Mouse (Mus musculus) stomach, embryonic 14.5 days (tissue): ENCODE measurements at regions not wholly inside any gene's neighbourhood (a gene's known extent, or its start where the extent isn't known, plus 50 kb on each side); places are given as distances from the start of the nearest gene placed in this dataset.

Source experiments
- ATAC-seq: fragments of 200-750 bp; cut with Nextera tagmentation; 2 replicates; pipeline ENCODE4 v1.8.0; 2017; ENCODE audit warnings: low read depth, moderate TSS enrichment; ENCODE audit not compliant: insufficient number of reproducible peaks, insufficient read depth, low FRiP score
- H3K27ac ChIP-seq: fragments of 300-500 bp; sonication (generic); 2 replicates; pipeline ENCODE4 v1.5.1; 2014; ENCODE audit warnings: mild to moderate bottlenecking, low read length, moderate library complexity, mixed read lengths
- H3K27me3 ChIP-seq: fragments of 300-500 bp; sonication (generic); 2 replicates; pipeline ENCODE4 v1.6.1; 2014; ENCODE audit warnings: low read length, control low read depth, mixed read lengths; ENCODE audit not compliant: control insufficient read depth, insufficient read depth
- H3K36me3 ChIP-seq: fragments of 300-500 bp; sonication (generic); 2 replicates; pipeline ENCODE4 v1.6.1; 2014; ENCODE audit warnings: mild to moderate bottlenecking, control low read depth, low read length, moderate library complexity, mixed read lengths; ENCODE audit not compliant: control insufficient read depth, insufficient read depth
- H3K4me1 ChIP-seq: fragments of 300-500 bp; sonication (generic); 2 replicates; pipeline ENCODE4 v1.6.1; 2014; ENCODE audit warnings: low read length, control low read depth, mixed read lengths; ENCODE audit not compliant: control insufficient read depth, insufficient read depth
- H3K4me2 ChIP-seq: fragments of 300-500 bp; sonication (generic); replicated peaks from 2 replicates; pipeline ENCODE4 v1.6.1; 2014; ENCODE audit warnings: low read depth, low read length, control low read depth
- H3K4me3 ChIP-seq: fragments of 300-500 bp; sonication (generic); 2 replicates; pipeline ENCODE4 v1.5.1; 2014; ENCODE audit warnings: low read depth, low read length, control low read depth
- H3K9ac ChIP-seq: fragments of 300-500 bp; sonication (generic); replicated peaks from 2 replicates; pipeline ENCODE4 v1.6.1; 2014; ENCODE audit warnings: low read depth, mild to moderate bottlenecking, control low read depth, low read length, moderate library complexity, mixed read lengths
- H3K9me3 ChIP-seq: fragments of 300-500 bp; sonication (generic); 2 replicates; pipeline ENCODE4 v1.6.1; 2016; ENCODE audit warnings: low read depth, low read length, control low read depth; ENCODE audit not compliant: control insufficient read depth
- WGBS: fragments of 180-500 bp; shearing (Covaris S2); extraction: QIAGEN DNeasy Blood & Tissue Kit; methylation state at CpG from one replicate; pipeline ENCODE4 v1.1.7; 2014; 5-methylcytosine and 5-hydroxymethylcytosine counted together

GRCm38 (mm10) chr5:103374162-103374561 is 50.8 kb upstream of the Ptpn13 start:
- no peaks in the 10 kb centered on the region for H3K9me3 ChIP-seq
- no peaks in the 10 kb centered on the region for H3K36me3 ChIP-seq
- no peak overlapping the region for H3K9ac ChIP-seq
- ATAC-seq, result no peak
- WGBS, result 78% methylated on average over 6 of the region's 6 CpGs
- no peak overlapping the region for H3K4me3 ChIP-seq
- H3K27me3 ChIP-seq, result no peaks in the 10 kb centered on the region
- no peak overlapping the region for H3K27ac ChIP-seq
- no peak overlapping the region for H3K4me2 ChIP-seq
- no peaks in the 10 kb centered on the region for H3K4me1 ChIP-seq

DNA sequence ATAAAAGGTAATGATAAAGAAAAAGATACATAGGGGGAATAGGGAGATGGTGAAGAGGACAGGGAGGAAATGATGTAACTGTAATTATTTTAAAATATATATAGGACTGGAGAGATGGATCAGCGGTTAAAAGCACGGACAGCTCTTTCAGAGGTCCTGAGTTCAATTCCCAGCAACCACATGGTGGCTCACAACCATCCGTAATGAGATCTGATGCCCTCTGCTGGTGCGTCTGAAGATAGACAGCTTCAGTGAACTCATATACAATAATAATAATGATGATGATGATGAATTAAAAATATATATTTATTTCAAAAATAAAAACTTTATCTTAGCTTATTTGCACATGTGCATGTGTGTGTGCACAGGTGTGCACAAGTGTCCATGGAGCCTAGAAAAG is 51.9 kb upstream of the Ptpn13 start:
- Histone ChIP-seq H3K4me2 (no peak overlapping the region), H3K27me3 (no peaks in the 10 kb centered on the region), H3K4me1 (no peaks in the 10 kb centered on the region), H3K4me3 (no peak overlapping the region), H3K27ac (no peak overlapping the region), H3K36me3 (no peaks in the 10 kb centered on the region), H3K9ac (no peak overlapping the region), H3K9me3 (no peaks in the 10 kb centered on the region)
- WGBS, result 93% methylated on average over 4 of the region's 4 CpGs
- no peak for ATAC-seq

DNA sequence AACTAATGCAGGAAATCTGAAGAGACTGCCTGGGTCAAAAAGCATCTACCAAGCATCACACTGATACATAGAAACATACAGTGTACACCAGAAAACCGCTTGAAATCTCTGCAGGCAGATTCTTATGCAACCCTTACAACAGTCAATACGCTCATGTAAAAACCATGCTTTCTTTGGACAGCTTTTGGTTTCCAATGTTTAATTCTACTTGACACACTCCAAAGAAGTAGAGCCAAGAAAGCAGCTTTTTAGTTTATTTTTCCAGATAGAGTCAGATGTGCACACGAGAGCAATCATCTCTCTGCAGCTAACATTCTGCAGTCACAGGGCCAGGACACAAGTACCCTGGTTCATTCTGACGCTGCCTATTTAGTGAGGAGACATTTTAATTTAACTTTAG is 54.5 kb upstream of the Ptpn13 start:
- Histone ChIP-seq H3K27me3 (no peaks in the 10 kb centered on the region), H3K4me3 (no peak overlapping the region), H3K36me3 (no peaks in the 10 kb centered on the region), H3K9ac (no peak overlapping the region), H3K27ac (no peak overlapping the region), H3K4me2 (no peak overlapping the region), H3K9me3 (no peaks in the 10 kb centered on the region; the same call in 1 of the 2 replicates), H3K4me1 (no peaks in the 10 kb centered on the region)
- 60% methylated on average over 4 of the region's 4 CpGs for whole genome bisulfite sequencing
- no peak for ATAC-seq

GRCm38 (mm10) chr5:103368993-103369392 is 56.0 kb upstream of the Ptpn13 start:
- ATAC-seq, result no peak

DNA sequence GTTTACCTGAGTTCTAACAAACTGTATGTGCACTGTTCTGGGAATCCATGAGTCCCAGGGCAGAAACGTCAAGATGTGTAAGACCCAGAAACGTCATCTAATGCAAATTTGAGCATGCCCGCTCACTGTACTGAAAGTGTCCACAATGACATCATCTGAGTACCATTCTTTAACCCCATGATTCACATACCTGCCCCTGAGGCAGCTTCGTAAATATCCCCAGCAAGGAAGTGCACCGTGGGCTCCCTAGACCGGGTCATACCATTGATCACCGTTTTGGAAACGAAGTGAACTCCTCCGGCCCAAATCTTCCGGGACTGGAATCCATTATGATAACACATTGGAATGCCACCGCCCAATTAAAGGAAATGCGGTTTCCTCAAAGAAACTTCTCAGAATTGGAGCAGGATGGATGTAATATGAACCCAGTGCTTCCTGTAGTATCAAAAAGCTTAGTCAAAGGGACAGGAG is 57.8 kb upstream of the Ptpn13 start:
- no peaks in the 10 kb centered on the region for H3K36me3 ChIP-seq
- WGBS, result 61% methylated on average over 12 of the region's 12 CpGs
- no peak overlapping the region for H3K27ac ChIP-seq
- no peaks in the 10 kb centered on the region for H3K27me3 ChIP-seq
- no peak for ATAC-seq
- H3K9ac ChIP-seq, result no peak overlapping the region
- peaks cover 3% of the 10 kb centered on the region; the same call in 1 of the 2 replicates for H3K9me3 ChIP-seq
- H3K4me1 ChIP-seq, result no peaks in the 10 kb centered on the region
- H3K4me2 ChIP-seq, result no peak overlapping the region
- no peak overlapping the region for H3K4me3 ChIP-seq

More at GRCm38 (mm10) chr5:103368993-103369392, 56.0 kb upstream of the Ptpn13 start:
- 81% methylated on average over 10 of the region's 10 CpGs for WGBS
- H3K9me3 ChIP-seq, result peaks cover 3% of the 10 kb centered on the region; the same call in 1 of the 2 replicates
- H3K36me3 ChIP-seq, result no peaks in the 10 kb centered on the region
- no peak overlapping the region for H3K4me2 ChIP-seq
- H3K4me3 ChIP-seq, result no peak overlapping the region
- no peak overlapping the region for H3K9ac ChIP-seq
- H3K27ac ChIP-seq, result no peak overlapping the region
- H3K4me1 ChIP-seq, result no peaks in the 10 kb centered on the region
- no peaks in the 10 kb centered on the region for H3K27me3 ChIP-seq

DNA sequence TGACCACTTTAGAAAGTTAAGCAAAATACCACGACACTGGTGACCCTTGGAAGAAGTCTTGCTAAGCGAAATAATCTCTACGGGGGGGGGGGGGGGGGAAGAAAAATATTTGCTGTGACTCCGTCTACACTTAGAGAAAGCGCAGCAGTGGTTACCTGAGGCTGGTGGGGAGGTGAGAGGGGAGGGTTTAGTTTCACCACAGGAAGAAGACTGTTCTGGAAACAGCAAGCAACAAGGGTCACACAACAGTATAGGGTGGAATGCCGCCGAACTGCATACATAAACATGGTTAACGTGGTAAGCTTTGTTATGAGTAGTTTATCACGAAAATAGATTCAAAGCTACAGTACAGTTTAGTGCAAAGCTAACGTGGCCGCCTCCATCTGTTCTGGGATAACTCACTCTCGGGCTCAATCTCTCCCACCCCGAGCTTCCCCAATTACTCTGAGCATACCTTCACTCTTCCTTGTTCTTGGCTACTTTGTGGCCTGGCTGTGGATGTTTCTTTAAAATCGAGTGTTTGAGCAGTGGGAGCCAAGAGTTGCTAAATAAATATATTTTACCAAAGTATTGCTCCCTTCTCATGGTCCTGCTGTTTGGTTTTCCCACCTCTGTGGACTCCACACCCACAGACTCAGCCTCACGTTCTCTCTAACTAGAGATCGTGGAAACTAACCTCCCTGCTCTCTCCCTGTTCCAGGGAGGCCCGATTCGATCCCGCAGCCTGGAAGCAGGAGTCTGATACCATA is 59.1 kb upstream of the Ptpn13 start:
- H3K36me3 ChIP-seq, result no peaks in the 10 kb centered on the region
- H3K27me3 ChIP-seq, result no peaks in the 10 kb centered on the region
- H3K9me3 ChIP-seq, result peaks cover 3% of the 10 kb centered on the region; the same call in 1 of the 2 replicates
- H3K27ac ChIP-seq, result no peak overlapping the region
- no peaks in the 10 kb centered on the region for H3K4me1 ChIP-seq
- 85% methylated on average over 19 of the region's 19 CpGs for WGBS
- H3K4me2 ChIP-seq, result no peak overlapping the region
- H3K9ac ChIP-seq, result no peak overlapping the region
- no peak for ATAC-seq
- H3K4me3 ChIP-seq, result no peak overlapping the region

DNA sequence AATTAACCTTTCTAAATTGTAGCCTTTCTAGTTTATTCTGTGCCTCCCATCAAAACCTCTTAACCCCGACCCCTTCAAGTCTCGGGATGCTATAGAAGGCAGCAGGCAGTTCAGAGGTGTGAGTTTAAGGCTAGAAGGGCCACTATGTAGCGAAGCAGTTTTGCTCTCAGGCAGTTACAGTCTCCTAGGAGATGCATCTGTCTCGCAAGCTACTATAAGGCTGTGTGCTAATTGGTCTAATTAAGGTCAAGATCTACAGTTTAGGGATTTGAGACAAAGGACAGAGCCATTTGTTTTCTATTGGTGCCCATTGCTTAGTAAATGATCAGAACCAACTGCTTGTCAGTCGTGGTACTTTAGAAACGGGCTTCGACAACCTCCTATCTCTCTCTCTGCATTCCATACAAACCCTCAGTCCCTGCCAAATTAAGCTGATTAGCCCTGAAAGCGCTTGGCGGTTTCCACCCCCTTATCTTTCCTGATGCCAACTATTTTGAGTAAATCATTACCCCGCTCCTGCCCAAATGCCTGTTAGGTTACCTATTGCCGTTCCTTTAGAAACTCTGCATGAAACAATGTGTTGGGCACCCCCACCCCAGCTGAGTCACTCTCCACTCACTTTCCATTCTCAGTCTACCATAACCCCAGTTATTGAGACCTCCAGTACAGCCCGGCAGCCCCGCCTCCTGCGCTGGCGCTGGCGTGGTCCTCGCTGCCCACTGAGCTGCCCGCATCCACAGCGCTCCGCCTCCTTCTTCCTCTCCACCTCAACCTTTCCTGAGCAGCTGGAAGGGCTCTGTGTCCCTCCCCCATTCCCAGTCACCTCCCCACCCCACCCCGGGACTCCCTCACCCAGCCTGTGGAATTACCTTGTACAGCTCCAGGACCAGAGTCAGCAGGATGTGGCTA is 59.9 kb upstream of the Ptpn13 start:
- no peak overlapping the region for H3K4me2 ChIP-seq

GRCm38 (mm10) chr5:103360775-103361247 is 64.2 kb upstream of the Ptpn13 start:
- Histone ChIP-seq H3K9ac (no peak overlapping the region), H3K4me2 (no peak overlapping the region), H3K36me3 (no peaks in the 10 kb centered on the region), H3K9me3 (peaks cover 3% of the 10 kb centered on the region; the same call in 1 of the 2 replicates), H3K4me3 (no peak overlapping the region), H3K27ac (no peak overlapping the region), H3K27me3 (no peaks in the 10 kb centered on the region), H3K4me1 (no peaks in the 10 kb centered on the region)
- no peak for ATAC-seq
- 60% methylated on average over 13 of the region's 13 CpGs for WGBS

More for the DNA sequence above, 59.9 kb upstream of the Ptpn13 start:
- H3K9ac ChIP-seq, result no peak overlapping the region
- no peak overlapping the region for H3K4me3 ChIP-seq
- no peaks in the 10 kb centered on the region for H3K27me3 ChIP-seq
- peak; percentile 71; the same call in 1 of the 2 replicates for ATAC-seq
- no peaks in the 10 kb centered on the region for H3K4me1 ChIP-seq
- H3K27ac ChIP-seq, result no peak overlapping the region
- H3K9me3 ChIP-seq, result peaks cover 3% of the 10 kb centered on the region; the same call in 1 of the 2 replicates
- 84% methylated on average over 21 of the region's 21 CpGs for WGBS
- H3K36me3 ChIP-seq, result no peaks in the 10 kb centered on the region
